ENCODE assay signal across 11 mouse cellular contexts in the genomic region with DNA sequence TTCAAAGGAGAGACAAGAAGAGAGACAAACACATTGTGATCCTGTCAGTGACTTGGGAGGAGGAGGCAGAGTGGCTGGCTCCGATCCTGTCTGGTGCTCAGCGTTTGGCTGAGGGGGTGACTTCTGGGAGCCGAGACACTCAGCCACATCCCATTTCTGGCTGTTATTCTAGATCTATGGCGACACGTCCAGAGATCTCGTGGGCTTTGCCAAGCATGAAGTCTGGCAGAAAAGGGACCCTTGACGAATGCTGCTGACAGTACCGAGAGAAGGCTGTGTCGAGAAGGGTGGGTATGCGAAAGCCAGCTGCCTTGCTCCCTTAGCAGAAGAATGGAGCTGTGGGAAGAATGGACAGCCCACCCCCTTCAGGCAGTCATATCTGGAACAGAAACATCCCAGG. TPM values are rescaled to one million over a fixed set of nuclear protein-coding genes. Genes with fewer than 3 reads are reported as not detected.
DNase-seq lines count a peak whose midpoint lies in the region; ATAC-seq and TF ChIP-seq lines count a peak whose summit lies in the region.
"Had no signal": no experiment of that assay in that cellular context is flagged by ENCODE, and none has a peak within 500 bp of the region (broad histone marks: within the 10 kb centered on the region; RNA-seq: fewer than 3 reads in every experiment).

No protein-coding gene starts in this region.

- no peak overlapping the region for H3K4me3 ChIP-seq in lung, embryonic 14.5 days (ENCODE audit: low read depth, low read length)
- no peak overlapping the region for H3K4me3 ChIP-seq in heart, adult 2 months
- no peak overlapping the region for H3K4me3 ChIP-seq in heart, embryonic 15.5 days
- no peak overlapping the region for H3K4me3 ChIP-seq in limb, embryonic 15.5 days
- H3K4me3 ChIP-seq: neural tube, embryonic 15.5 days had no signal

- H3K79me2 ChIP-seq in heart, adult 2 months (replicated peaks; ENCODE audit: control insufficient read depth, insufficient read depth, low read length): no peaks in the 10 kb centered on the region

- H3K4me2 ChIP-seq in lung, embryonic 14.5 days: no peak overlapping the region
- 0 out of 2 replicates have a peak overlapping the region, but pooled peaks have one; percentile 29 for H3K4me2 ChIP-seq in heart, embryonic 15.5 days
- H3K4me2 ChIP-seq in limb, embryonic 15.5 days: 0 out of 2 replicates have a peak overlapping the region, but pooled peaks have one; percentile 5
- H3K4me2 ChIP-seq: neural tube, embryonic 15.5 days had no signal

- peak; percentile 45 for DNase-seq in lung, embryonic 14.5 days
- no peak for DNase-seq in lung, postnatal 25 days (ENCODE audit: low spot score)
- peak; percentile 63 to 66 for DNase-seq in heart, adult 2 months
- no peak for DNase-seq in urinary bladder, postnatal 4 days (ENCODE audit: low spot score in 2 of 2)
- no peak for DNase-seq in thymus, postnatal 14 days
- DNase-seq: kidney, postnatal 36 days had no signal

- no peak for TF ChIP-seq CTCF in lung, embryonic 14.5 days (IDR thresholded peaks at IDR 0.05; ENCODE audit: low read depth)
- no peak for TF ChIP-seq CTCF in heart, adult 2 months (IDR thresholded peaks at IDR 0.05)

- peaks cover 9% of the 10 kb centered on the region for H3K4me1 ChIP-seq in lung, embryonic 14.5 days (ENCODE audit: insufficient read depth)
- peaks cover 20% of the 10 kb centered on the region for H3K4me1 ChIP-seq in heart, adult 2 months (ENCODE audit: control insufficient read depth, insufficient read depth, low read length)
- H3K4me1 ChIP-seq in heart, embryonic 15.5 days (replicated peaks): peaks cover 29% of the 10 kb centered on the region
- H3K4me1 ChIP-seq in limb, embryonic 15.5 days: peaks cover 24% of the 10 kb centered on the region

- H3K9ac ChIP-seq in lung, embryonic 14.5 days: no peak overlapping the region; the same call in 1 of the 2 replicates
- no peak overlapping the region for H3K9ac ChIP-seq in heart, adult 2 months (ENCODE audit: low read depth, low read length)
- no peak overlapping the region for H3K9ac ChIP-seq in heart, embryonic 15.5 days
- H3K9ac ChIP-seq in limb, embryonic 15.5 days: no peak overlapping the region
- H3K9ac ChIP-seq: neural tube, embryonic 15.5 days had no signal

- intact Hi-C loops in heart, adult 2 months (cut with DNase I): no loop called here

- H3K27ac ChIP-seq in lung, embryonic 14.5 days (ENCODE audit: low read depth): peak overlapping the region; percentile 38; the same call in 1 of the 2 replicates
- H3K27ac ChIP-seq in heart, adult 2 months: peak overlapping the region; percentile 76
- peak overlapping the region; percentile 58 for H3K27ac ChIP-seq in heart, embryonic 15.5 days
- no peak overlapping the region for H3K27ac ChIP-seq in limb, embryonic 15.5 days
- H3K27ac ChIP-seq: neural tube, embryonic 15.5 days had no signal

- 54% methylated on average over 10 of the region's 10 CpGs for WGBS in lung, embryonic 14.5 days
- WGBS in heart, adult 2 months: 41% methylated on average over 10 of the region's 10 CpGs
- WGBS in heart, embryonic 15.5 days: 45% methylated on average over 10 of the region's 10 CpGs
- 72% methylated on average over 10 of the region's 10 CpGs for WGBS in limb, embryonic 15.5 days

- no peaks in the 10 kb centered on the region for H3K9me3 ChIP-seq in lung, embryonic 14.5 days (ENCODE audit: low read depth, low read length)
- H3K9me3 ChIP-seq in heart, embryonic 15.5 days (replicated peaks): no peaks in the 10 kb centered on the region
- no peaks in the 10 kb centered on the region for H3K9me3 ChIP-seq in limb, embryonic 15.5 days
- H3K9me3 ChIP-seq: G1E; neural tube, embryonic 15.5 days had no signal

- TF ChIP-seq EP300 in heart, adult 2 months (IDR thresholded peaks at IDR 0.05; ENCODE audit: insufficient read depth, low read depth, low read length): no peak

- no peak for ATAC-seq in lung, embryonic 14.5 days (ENCODE audit: insufficient read depth)
- no peak for ATAC-seq in heart, embryonic 15.5 days (replicated peaks; ENCODE audit: insufficient number of reproducible peaks, insufficient read depth, low FRiP score, low read depth)
- no peak for ATAC-seq in limb, embryonic 15.5 days (ENCODE audit: insufficient number of reproducible peaks, low FRiP score, low TSS enrichment, low read depth)

- H3K27me3 ChIP-seq in lung, embryonic 14.5 days (ENCODE audit: insufficient read depth, low read length): no peaks in the 10 kb centered on the region
- no peaks in the 10 kb centered on the region for H3K27me3 ChIP-seq in heart, adult 2 months (ENCODE audit: control insufficient read depth, insufficient read depth, low read length)
- no peaks in the 10 kb centered on the region for H3K27me3 ChIP-seq in heart, embryonic 15.5 days
- H3K27me3 ChIP-seq in limb, embryonic 15.5 days: no peaks in the 10 kb centered on the region
- H3K27me3 ChIP-seq: neural tube, embryonic 15.5 days had no signal

- no peak for TF ChIP-seq POLR2A in heart, adult 2 months (IDR thresholded peaks at IDR 0.05; ENCODE audit: insufficient read depth, low read depth, low read length)

- peaks cover 32% of the 10 kb centered on the region for H3K36me3 ChIP-seq in lung, embryonic 14.5 days (ENCODE audit: insufficient read depth)
- H3K36me3 ChIP-seq in heart, adult 2 months (ENCODE audit: control insufficient read depth, insufficient read depth, low read length): peaks cover 3% of the 10 kb centered on the region
- H3K36me3 ChIP-seq in heart, embryonic 15.5 days: peaks cover 13% of the 10 kb centered on the region
- H3K36me3 ChIP-seq in limb, embryonic 15.5 days: peaks cover 30% of the 10 kb centered on the region

RNA-seq across cellular contexts. Expression of gene Agfg2, which starts 15.6 kb away (rescaled TPM):
- polyA plus RNA-seq in lung, embryonic 14.5 days (2014; fragmentation: Nextera tagmentation; extraction: Ambion mirVana): 10.9 and 12.2 TPM in 2 replicates
- 10 to 100 TPM; 15.6 to 19.1 TPM for total RNA-seq in heart, adult 2 months (2021)
- 11.9 and 12.5 TPM in 2 replicates for polyA plus RNA-seq in heart, adult 2 months (2012; rRNA removed)
- 19.3 and 21.7 TPM in 2 replicates for polyA plus RNA-seq in heart, embryonic 15.5 days (2015; fragmentation: Nextera tagmentation; extraction: Ambion mirVana)
- polyA plus RNA-seq in limb, embryonic 15.5 days (2015; fragmentation: Nextera tagmentation; extraction: Ambion mirVana): 15.9 and 17.4 TPM in 2 replicates

RNA-seq across cellular contexts. Expression of gene Irs3, which starts 23.5 kb away (rescaled TPM):
- 0.08 TPM in 1 of 2 replicates, not detected in the other for polyA plus RNA-seq in lung, embryonic 14.5 days (2014; fragmentation: Nextera tagmentation; extraction: Ambion mirVana)
- under 1 TPM; 0.34 to 0.73 TPM for total RNA-seq in heart, adult 2 months (2021)
- 0.91 and 2.2 TPM in 2 replicates for polyA plus RNA-seq in heart, adult 2 months (2012; rRNA removed)
- 0.13 and 0.21 TPM in 2 replicates for polyA plus RNA-seq in heart, embryonic 15.5 days (2015; fragmentation: Nextera tagmentation; extraction: Ambion mirVana)
- 0.19 and 0.38 TPM in 2 replicates for polyA plus RNA-seq in limb, embryonic 15.5 days (2015; fragmentation: Nextera tagmentation; extraction: Ambion mirVana)
- total RNA-seq: megakaryocyte, adult 5-6 weeks had no signal
- polyA plus RNA-seq: G1E had no signal

RNA-seq across cellular contexts. Expression of gene Sap25, which starts 27.8 kb away (rescaled TPM):
- polyA plus RNA-seq in lung, embryonic 14.5 days (2014; fragmentation: Nextera tagmentation; extraction: Ambion mirVana): 6.4 and 8.1 TPM in 2 replicates
- total RNA-seq in heart, adult 2 months (2021): 1 to 10 TPM; 1.5 to 2.0 TPM
- 25.2 and 34.9 TPM in 2 replicates for polyA plus RNA-seq in heart, adult 2 months (2012; rRNA removed)
- 4.0 and 6.0 TPM in 2 replicates for polyA plus RNA-seq in heart, embryonic 15.5 days (2015; fragmentation: Nextera tagmentation; extraction: Ambion mirVana)
- polyA plus RNA-seq in limb, embryonic 15.5 days (2015; fragmentation: Nextera tagmentation; extraction: Ambion mirVana): 4.8 and 6.0 TPM in 2 replicates

RNA-seq across cellular contexts. Expression of gene Gm20605, which starts 40.0 kb away (rescaled TPM):
- 9.2 and 11.7 TPM in 2 replicates for polyA plus RNA-seq in lung, embryonic 14.5 days (2014; fragmentation: Nextera tagmentation; extraction: Ambion mirVana)
- 1 to 10 TPM; 2.8 to 4.3 TPM for total RNA-seq in heart, adult 2 months (2021)
- 7.3 and 9.5 TPM in 2 replicates for polyA plus RNA-seq in heart, adult 2 months (2012; rRNA removed)
- 7.1 and 12.2 TPM in 2 replicates for polyA plus RNA-seq in heart, embryonic 15.5 days (2015; fragmentation: Nextera tagmentation; extraction: Ambion mirVana)
- polyA plus RNA-seq in limb, embryonic 15.5 days (2015; fragmentation: Nextera tagmentation; extraction: Ambion mirVana): 8.0 and 8.5 TPM in 2 replicates

RNA-seq across cellular contexts. Expression of gene Lrch4, which starts 40.0 kb away (rescaled TPM):
- 32.1 and 40.5 TPM in 2 replicates for polyA plus RNA-seq in lung, embryonic 14.5 days (2014; fragmentation: Nextera tagmentation; extraction: Ambion mirVana)
- total RNA-seq in heart, adult 2 months (2021): 10 to 100 TPM; 17.1 to 20.0 TPM
- polyA plus RNA-seq in heart, adult 2 months (2012; rRNA removed): 24.8 and 29.1 TPM in 2 replicates
- polyA plus RNA-seq in heart, embryonic 15.5 days (2015; fragmentation: Nextera tagmentation; extraction: Ambion mirVana): 20.7 and 26.7 TPM in 2 replicates
- polyA plus RNA-seq in limb, embryonic 15.5 days (2015; fragmentation: Nextera tagmentation; extraction: Ambion mirVana): 32.8 and 34.1 TPM in 2 replicates

Comparison
In these comparisons a context has a peak if more than half of its experiments do, and no peak if none do; other contexts are left out.
1. DNase-seq: peak in lung, embryonic 14.5 days (single experiment) and heart, adult 2 months (2 of 2); none in lung, postnatal 25 days (single experiment), urinary bladder, postnatal 4 days (0 of 2) and thymus, postnatal 14 days (single experiment).